Mouse (Mus musculus): ENCODE results near the gene Lrmda. TPM values are rescaled to one million over a fixed set of nuclear protein-coding genes. Genes with fewer than 3 reads are reported as not detected.

Gene Lrmda
- polyA plus RNA-seq, 1 experiment, result 0.51 TPM

- no peak for TF ChIP-seq POLR2A (IDR thresholded peaks at IDR 0.05; ENCODE audit: control insufficient read depth, extremely low read depth, insufficient read depth, low read length, poor library complexity)
- no peak for TF ChIP-seq CTCF (IDR thresholded peaks at IDR 0.05; ENCODE audit: borderline replicate concordance, control insufficient read depth, extremely low read depth, insufficient read depth, low read length, poor library complexity)
- no peaks in the 10 kb centered on the region for H3K36me3 ChIP-seq (ENCODE audit: control insufficient read depth, insufficient read depth, low read length)
- no peak overlapping the region for H3K27ac ChIP-seq (ENCODE audit: control insufficient read depth, insufficient read depth, low read length)
- H3K27me3 ChIP-seq (ENCODE audit: control insufficient read depth, insufficient read depth, low read length), result no peaks in the 10 kb centered on the region
- no peak for DNase-seq
- 91% methylated on average over 11 of the region's 11 CpGs for WGBS
- no peak overlapping the region for H3K4me3 ChIP-seq (ENCODE audit: control insufficient read depth, insufficient read depth, low read length)
- H3K4me1 ChIP-seq (replicated peaks; ENCODE audit: control insufficient read depth, insufficient read depth, low read length), result no peaks in the 10 kb centered on the region
Observed at GRCm38 (mm10) chr14:22198021-22198420, 178.5 kb downstream of the Lrmda start.

GRCm38 (mm10) chr14:22198641-22199425, 179.3 kb downstream of the Lrmda start:
- H3K4me3 ChIP-seq (ENCODE audit: control insufficient read depth, insufficient read depth, low read length), result no peak overlapping the region
- 95% methylated on average over 12 of the region's 12 CpGs for WGBS
- TF ChIP-seq POLR2A (IDR thresholded peaks at IDR 0.05; ENCODE audit: control insufficient read depth, extremely low read depth, insufficient read depth, low read length, poor library complexity), result no peak
- no peak for TF ChIP-seq CTCF (IDR thresholded peaks at IDR 0.05; ENCODE audit: borderline replicate concordance, control insufficient read depth, extremely low read depth, insufficient read depth, low read length, poor library complexity)
- no peaks in the 10 kb centered on the region for H3K27me3 ChIP-seq (ENCODE audit: control insufficient read depth, insufficient read depth, low read length)
- no peak overlapping the region for H3K27ac ChIP-seq (ENCODE audit: control insufficient read depth, insufficient read depth, low read length)
- no peaks in the 10 kb centered on the region for H3K4me1 ChIP-seq (replicated peaks; ENCODE audit: control insufficient read depth, insufficient read depth, low read length)
- no peak for DNase-seq
- no peaks in the 10 kb centered on the region for H3K36me3 ChIP-seq (ENCODE audit: control insufficient read depth, insufficient read depth, low read length)

- Histone ChIP-seq H3K4me3 (ENCODE audit: control insufficient read depth, insufficient read depth, low read length) (no peak overlapping the region), H3K36me3 (ENCODE audit: control insufficient read depth, insufficient read depth, low read length) (no peaks in the 10 kb centered on the region), H3K27me3 (ENCODE audit: control insufficient read depth, insufficient read depth, low read length) (no peaks in the 10 kb centered on the region), H3K27ac (ENCODE audit: control insufficient read depth, insufficient read depth, low read length) (no peak overlapping the region), H3K4me1 (replicated peaks; ENCODE audit: control insufficient read depth, insufficient read depth, low read length) (no peaks in the 10 kb centered on the region)
- TF ChIP-seq POLR2A (IDR thresholded peaks at IDR 0.05; ENCODE audit: control insufficient read depth, extremely low read depth, insufficient read depth, low read length, poor library complexity) (no peak), CTCF (IDR thresholded peaks at IDR 0.05; ENCODE audit: borderline replicate concordance, control insufficient read depth, extremely low read depth, insufficient read depth, low read length, poor library complexity) (no peak)
- no peak for DNase-seq
- 100% methylated on average over 2 of the region's 2 CpGs for WGBS
Observed at GRCm38 (mm10) chr14:22201667-22202066, 182.2 kb downstream of the Lrmda start.

- H3K27ac ChIP-seq (ENCODE audit: control insufficient read depth, insufficient read depth, low read length), result no peak overlapping the region
- TF ChIP-seq POLR2A (IDR thresholded peaks at IDR 0.05; ENCODE audit: control insufficient read depth, extremely low read depth, insufficient read depth, low read length, poor library complexity), result no peak
- TF ChIP-seq CTCF (IDR thresholded peaks at IDR 0.05; ENCODE audit: borderline replicate concordance, control insufficient read depth, extremely low read depth, insufficient read depth, low read length, poor library complexity), result no peak
- H3K4me1 ChIP-seq (replicated peaks; ENCODE audit: control insufficient read depth, insufficient read depth, low read length), result no peaks in the 10 kb centered on the region
- no peaks in the 10 kb centered on the region for H3K36me3 ChIP-seq (ENCODE audit: control insufficient read depth, insufficient read depth, low read length)
- WGBS, result 80% methylated on average over 1 of the region's 1 CpGs
- no peak for DNase-seq
- no peaks in the 10 kb centered on the region for H3K27me3 ChIP-seq (ENCODE audit: control insufficient read depth, insufficient read depth, low read length)
- no peak overlapping the region for H3K4me3 ChIP-seq (ENCODE audit: control insufficient read depth, insufficient read depth, low read length)
Observed at GRCm38 (mm10) chr14:22210601-22211000, 191.1 kb downstream of the Lrmda start.

- 38% methylated on average over 4 of the region's 4 CpGs for WGBS
Observed at GRCm38 (mm10) chr14:22218183-22218582, 198.7 kb downstream of the Lrmda start.

GRCm38 (mm10) chr14:22222038-22222437, 202.5 kb downstream of the Lrmda start:
- Histone ChIP-seq H3K36me3 (ENCODE audit: control insufficient read depth, insufficient read depth, low read length) (no peaks in the 10 kb centered on the region), H3K4me3 (ENCODE audit: control insufficient read depth, insufficient read depth, low read length) (no peak overlapping the region), H3K27me3 (ENCODE audit: control insufficient read depth, insufficient read depth, low read length) (no peaks in the 10 kb centered on the region), H3K27ac (ENCODE audit: control insufficient read depth, insufficient read depth, low read length) (no peak overlapping the region), H3K4me1 (replicated peaks; ENCODE audit: control insufficient read depth, insufficient read depth, low read length) (no peaks in the 10 kb centered on the region)
- DNase-seq, result no peak
- no peak for TF ChIP-seq CTCF (IDR thresholded peaks at IDR 0.05; ENCODE audit: borderline replicate concordance, control insufficient read depth, extremely low read depth, insufficient read depth, low read length, poor library complexity)
- no peak for TF ChIP-seq POLR2A (IDR thresholded peaks at IDR 0.05; ENCODE audit: control insufficient read depth, extremely low read depth, insufficient read depth, low read length, poor library complexity)
- WGBS, result 95% methylated on average over 1 of the region's 1 CpGs

More at GRCm38 (mm10) chr14:22218183-22218582, 198.7 kb downstream of the Lrmda start:
- Histone ChIP-seq H3K4me1 (replicated peaks; ENCODE audit: control insufficient read depth, insufficient read depth, low read length) (no peaks in the 10 kb centered on the region), H3K4me3 (ENCODE audit: control insufficient read depth, insufficient read depth, low read length) (no peak overlapping the region), H3K36me3 (ENCODE audit: control insufficient read depth, insufficient read depth, low read length) (no peaks in the 10 kb centered on the region), H3K27me3 (ENCODE audit: control insufficient read depth, insufficient read depth, low read length) (no peaks in the 10 kb centered on the region), H3K27ac (ENCODE audit: control insufficient read depth, insufficient read depth, low read length) (no peak overlapping the region)
- TF ChIP-seq CTCF (IDR thresholded peaks at IDR 0.05; ENCODE audit: borderline replicate concordance, control insufficient read depth, extremely low read depth, insufficient read depth, low read length, poor library complexity) (no peak), POLR2A (IDR thresholded peaks at IDR 0.05; ENCODE audit: control insufficient read depth, extremely low read depth, insufficient read depth, low read length, poor library complexity) (no peak)
- no peak for DNase-seq
